Mouse (Mus musculus) bone marrow, adult 2 months (tissue): Measurements from ENCODE around the gene Pgap2.

Source experiments
- CTCF ChIP-seq: fragments of 200-500 bp; IDR thresholded peaks from 2 replicates; pipeline ENCODE4 v1.5.1; 2011; ENCODE audit warnings: low read length, control low read depth; ENCODE audit not compliant: control insufficient read depth, insufficient read depth
- POLR2A ChIP-seq: fragments of 200-500 bp; IDR thresholded peaks from 2 replicates; pipeline ENCODE4 v1.6.1; 2011; ENCODE audit warnings: low read depth, mild to moderate bottlenecking, control low read depth, low read length, borderline replicate concordance; ENCODE audit not compliant: control insufficient read depth

GRCm38 (mm10) chr7:102258753-102259152 lies 48.7 kb downstream of the Pgap2 start:
- TF ChIP-seq POLR2A: no peak
- no peak for TF ChIP-seq CTCF
